In genomic region chr12:85485890-85486765, GRCm38 (mm10) we compare ENCODE assay signal across 8 mouse cellular contexts. TPM values are rescaled to one million over a fixed set of nuclear protein-coding genes. Genes with fewer than 3 reads are reported as not detected.
DNase-seq lines count a peak whose midpoint lies in the region; ATAC-seq and TF ChIP-seq lines count a peak whose summit lies in the region.

No protein-coding gene starts in this region.

- no peaks in the 10 kb centered on the region for H3K36me3 ChIP-seq in intestine, postnatal 0 days (ENCODE audit: control insufficient read depth, insufficient read depth)
- H3K36me3 ChIP-seq in midbrain, embryonic 10.5 days: no peaks in the 10 kb centered on the region

- under 1% methylated on average over 52 of the region's 52 CpGs for WGBS in intestine, postnatal 0 days
- WGBS in midbrain, embryonic 10.5 days: under 1% methylated on average over 52 of the region's 52 CpGs

- intact Hi-C loops in left cerebral cortex, postnatal 36 days (cut with DNase I): loop anchor here (1.0 kb wide), 2 partner anchors 14 to 31 kb away; no protein-coding TSS in a partner anchor

- ATAC-seq in intestine, postnatal 0 days: peak; percentile 96

- H3K4me2 ChIP-seq in intestine, postnatal 0 days (replicated peaks; ENCODE audit: low read depth): peak overlapping the region; percentile 74

- H3K9me3 ChIP-seq in intestine, postnatal 0 days (ENCODE audit: control insufficient read depth): no peaks in the 10 kb centered on the region
- H3K9me3 ChIP-seq in midbrain, embryonic 10.5 days (replicated peaks): no peaks in the 10 kb centered on the region

- no peaks in the 10 kb centered on the region for H3K4me1 ChIP-seq in intestine, postnatal 0 days (replicated peaks; ENCODE audit: control insufficient read depth, insufficient read depth, low read length)
- peaks cover 29% of the 10 kb centered on the region for H3K4me1 ChIP-seq in midbrain, embryonic 10.5 days

- no peaks in the 10 kb centered on the region for H3K27me3 ChIP-seq in intestine, postnatal 0 days (replicated peaks; ENCODE audit: control insufficient read depth, insufficient read depth, low read length)
- H3K27me3 ChIP-seq in midbrain, embryonic 10.5 days (ENCODE audit: low read depth, poor library complexity, severe bottlenecking): peaks cover 30% of the 10 kb centered on the region

- TF ChIP-seq CTCF in intestine, postnatal 0 days (IDR thresholded peaks at IDR 0.05; ENCODE audit: low read depth): no peak

- peak overlapping the region; percentile 72 for H3K27ac ChIP-seq in intestine, postnatal 0 days (ENCODE audit: low read depth, low read length)
- peak overlapping the region; percentile 76 for H3K27ac ChIP-seq in midbrain, embryonic 10.5 days (replicated peaks)

- DNase-seq in adrenal gland, adult 8-10 months: peak; percentile 95
- DNase-seq in embryo, embryonic 11.5 days (ENCODE audit: low read depth, low spot score): peak; percentile 94
- peak; percentile 97 to 98 for DNase-seq in gastrocnemius, postnatal 4 days (ENCODE audit: low spot score in 2 of 2)
- DNase-seq in left cerebral cortex, postnatal 36 days (ENCODE audit: low spot score in 2 of 2): peak; percentile 94 to 98
- DNase-seq in midbrain, embryonic 10.5 days (ENCODE audit: low spot score): peak; percentile 96
- peak; percentile 88 to 91 for DNase-seq in right cerebral cortex, postnatal 36 days (ENCODE audit: low spot score in 2 of 2)
- DNase-seq in yolk sac, embryonic 10.5 days (ENCODE audit: low spot score): peak; percentile 97

- H3K4me3 ChIP-seq in intestine, postnatal 0 days (ENCODE audit: low read depth, low read length): peak overlapping the region; percentile 58
- H3K4me3 ChIP-seq in midbrain, embryonic 10.5 days: peak overlapping the region; percentile 65

- H3K9ac ChIP-seq in intestine, postnatal 0 days (ENCODE audit: low read depth, low read length): peak overlapping the region; percentile 45

RNA-seq across cellular contexts. Expression of gene Fos, which starts 12.4 kb away (rescaled TPM):
- total RNA-seq in adrenal gland, adult 8-10 months (2022): 10 to 100 TPM; 13.3 to 32.9 (median 13.7) TPM
- 10 to 100 TPM; 19.0 to 20.0 TPM for total RNA-seq in gastrocnemius, postnatal 4 days (2021)
- polyA plus RNA-seq in intestine, postnatal 0 days (2015; fragmentation: Nextera tagmentation; extraction: Ambion mirVana): 22.4 and 27.1 TPM in 2 replicates
- 10 to 100 TPM; 21.9 to 74.3 TPM for total RNA-seq in left cerebral cortex, postnatal 36 days (2021)
- 0.54 and 1.1 TPM in 2 replicates for polyA plus RNA-seq in midbrain, embryonic 10.5 days (2016; fragmentation: Nextera tagmentation; extraction: Ambion mirVana)

Comparison
In these comparisons a context has a peak if more than half of its experiments do, and no peak if none do; other contexts are left out.
1. Peak in every context shown above with its lines: DNase-seq, ATAC-seq, H3K4me3 ChIP-seq and H3K27ac ChIP-seq.